Mouse (Mus musculus): Measurements from ENCODE around the gene Ptpro.

Gene Ptpro

DNA sequence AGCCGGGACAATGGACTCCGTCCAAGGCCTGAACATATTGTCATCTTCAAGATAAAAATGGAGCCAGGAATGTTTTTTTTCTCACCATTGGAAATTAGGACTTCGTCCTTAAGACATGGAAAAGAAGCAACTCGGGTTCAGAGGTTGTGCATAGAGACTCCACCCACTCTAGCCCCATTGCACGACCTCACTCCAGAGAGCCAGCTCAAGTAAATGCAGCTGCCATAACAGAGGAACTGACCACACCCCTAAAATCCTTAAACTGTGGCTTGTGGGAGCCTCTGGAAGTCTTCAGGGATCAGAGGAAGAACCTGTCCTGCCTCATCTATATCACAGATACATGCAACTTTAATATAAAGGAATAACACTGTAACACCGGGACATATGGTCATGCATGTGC lies 246.7 kb downstream of the Ptpro start:
- DNase-seq (ENCODE audit: low spot score in 2 of 2): no peak

DNA sequence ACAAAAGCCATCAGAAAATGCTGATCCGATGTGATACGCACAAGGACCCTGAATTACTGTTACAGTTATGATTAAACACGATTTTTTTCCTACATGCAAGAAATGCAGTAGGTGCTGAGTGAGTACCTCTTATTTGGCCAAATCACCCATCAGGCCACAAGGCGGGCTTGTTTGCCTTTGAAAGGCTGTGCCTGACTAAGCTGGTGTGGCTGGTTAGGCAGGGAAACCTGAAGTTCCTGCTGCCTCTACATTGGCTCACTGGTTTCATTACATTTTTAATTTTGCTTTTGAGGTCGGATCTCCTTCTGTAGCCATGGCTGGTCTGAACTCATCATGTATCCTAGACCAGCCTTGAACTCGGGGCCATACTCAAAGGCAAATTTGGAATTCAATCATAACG lies 250.9 kb downstream of the Ptpro start:
- peak; percentile 30 to 64 for DNase-seq (ENCODE audit: low spot score in 2 of 2)

DNA sequence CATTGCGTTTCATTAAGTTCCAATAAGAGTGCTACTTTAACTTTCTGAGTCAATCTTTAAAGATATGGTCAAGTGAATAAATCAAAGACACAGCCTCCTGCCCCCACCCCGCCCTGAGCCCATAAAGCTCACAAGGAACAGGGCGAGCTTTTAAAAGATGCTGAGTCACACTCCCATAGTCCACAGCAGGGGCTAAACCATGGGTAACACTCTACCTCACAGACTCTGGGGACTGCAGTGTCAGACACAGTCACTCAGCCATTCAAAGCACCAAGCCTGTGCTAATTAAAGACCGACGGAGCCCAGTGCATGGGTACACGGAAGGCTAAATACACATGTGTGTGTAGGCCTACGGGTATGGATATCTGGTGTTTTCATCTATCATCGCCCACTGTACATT lies 251.3 kb downstream of the Ptpro start:
- peak; percentile 14 to 36 for DNase-seq (ENCODE audit: low spot score in 2 of 2)

DNA sequence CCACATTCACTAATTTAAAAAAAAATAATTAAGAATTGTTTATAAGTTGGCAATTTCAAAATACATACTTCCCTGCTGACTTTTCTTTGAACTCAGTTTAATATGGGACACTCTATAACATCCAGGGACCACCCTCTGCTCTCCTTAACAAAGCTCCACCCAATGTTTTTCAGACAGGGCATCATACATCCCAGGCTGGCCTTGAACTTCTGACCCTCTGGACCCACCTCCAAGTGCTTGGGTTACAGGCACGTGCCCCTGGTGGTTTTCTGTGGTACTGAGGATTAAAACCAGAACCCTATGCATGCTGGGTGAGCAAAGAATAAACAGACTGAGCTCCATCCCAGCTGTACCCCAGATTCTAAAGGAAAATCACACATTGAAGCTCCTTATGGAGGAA lies 251.9 kb downstream of the Ptpro start:
- no peak for DNase-seq (ENCODE audit: low spot score in 2 of 2)

DNA sequence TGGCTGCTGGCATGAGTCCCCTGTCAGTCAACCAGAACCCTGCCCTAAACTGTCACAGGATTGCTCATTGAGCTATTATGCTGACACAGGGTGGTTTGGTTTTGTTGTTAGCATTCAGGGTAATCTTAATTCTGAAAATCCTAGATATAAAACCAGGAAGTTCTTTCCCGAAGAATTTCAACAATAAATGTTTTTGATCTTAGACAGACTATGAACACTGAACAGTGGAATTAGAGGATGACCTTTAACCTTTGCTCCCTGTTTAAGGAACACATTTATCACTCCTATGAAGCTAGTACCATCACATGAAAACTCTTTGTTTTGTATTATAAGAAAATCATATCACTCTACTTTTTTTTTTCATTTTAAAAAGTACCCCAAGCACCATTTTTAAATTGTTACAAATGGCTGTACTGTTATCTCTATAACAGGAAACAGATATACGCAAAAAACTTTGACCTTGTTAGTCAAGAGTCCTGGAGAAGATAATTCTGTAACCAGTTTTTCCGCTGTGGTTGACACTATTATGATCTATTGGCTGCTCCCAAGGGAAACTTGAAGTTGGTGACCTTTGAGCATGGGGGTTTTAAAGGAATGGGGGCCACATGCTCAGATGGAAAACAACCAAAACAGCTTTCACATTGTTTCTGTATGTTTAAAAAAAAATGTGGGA lies 253.6 kb downstream of the Ptpro start:
- DNase-seq (ENCODE audit: low spot score in 2 of 2): no peak

DNA sequence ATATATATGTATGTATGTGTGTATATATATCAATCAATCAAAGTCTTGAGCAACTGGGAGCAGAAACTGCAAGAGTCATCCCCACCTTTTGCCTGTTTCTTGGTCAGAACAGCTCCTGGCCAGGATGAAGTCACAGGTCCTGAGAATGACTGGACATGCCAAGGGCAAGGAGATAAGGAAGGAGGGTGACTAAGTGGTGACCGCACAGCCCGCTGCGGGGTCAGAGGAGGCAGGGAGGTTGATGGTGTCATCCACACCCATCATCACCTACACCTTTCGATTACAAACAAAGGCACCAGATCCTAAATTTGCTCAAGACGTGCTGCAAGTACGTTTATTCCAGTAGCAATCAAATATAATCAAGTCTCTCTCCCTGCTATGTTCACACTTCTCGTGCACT lies 254.4 kb downstream of the Ptpro start:
- DNase-seq (ENCODE audit: low spot score in 2 of 2): peak in 1 of 2 experiments; percentile 61

DNA sequence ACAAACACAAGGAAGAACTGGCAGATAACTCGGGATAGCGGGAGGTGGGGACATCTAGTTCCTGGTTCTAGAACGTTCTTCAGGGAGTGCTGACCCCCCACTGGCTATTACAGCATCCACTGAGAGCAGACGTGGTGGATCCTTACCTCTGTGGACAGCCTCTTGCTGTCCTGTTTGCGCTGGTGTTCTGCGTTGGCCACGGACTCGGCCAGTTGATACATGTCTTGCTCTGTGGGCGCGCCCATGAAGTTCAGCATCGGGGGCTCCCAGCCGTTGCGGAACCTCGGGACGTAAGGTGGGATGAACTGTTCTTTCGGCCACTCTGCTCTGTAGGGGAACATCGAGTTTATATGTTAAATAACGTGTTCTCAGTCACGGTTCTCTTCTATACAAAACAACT lies 256.8 kb downstream of the Ptpro start:
- no peak for DNase-seq (ENCODE audit: low spot score in 2 of 2)

DNA sequence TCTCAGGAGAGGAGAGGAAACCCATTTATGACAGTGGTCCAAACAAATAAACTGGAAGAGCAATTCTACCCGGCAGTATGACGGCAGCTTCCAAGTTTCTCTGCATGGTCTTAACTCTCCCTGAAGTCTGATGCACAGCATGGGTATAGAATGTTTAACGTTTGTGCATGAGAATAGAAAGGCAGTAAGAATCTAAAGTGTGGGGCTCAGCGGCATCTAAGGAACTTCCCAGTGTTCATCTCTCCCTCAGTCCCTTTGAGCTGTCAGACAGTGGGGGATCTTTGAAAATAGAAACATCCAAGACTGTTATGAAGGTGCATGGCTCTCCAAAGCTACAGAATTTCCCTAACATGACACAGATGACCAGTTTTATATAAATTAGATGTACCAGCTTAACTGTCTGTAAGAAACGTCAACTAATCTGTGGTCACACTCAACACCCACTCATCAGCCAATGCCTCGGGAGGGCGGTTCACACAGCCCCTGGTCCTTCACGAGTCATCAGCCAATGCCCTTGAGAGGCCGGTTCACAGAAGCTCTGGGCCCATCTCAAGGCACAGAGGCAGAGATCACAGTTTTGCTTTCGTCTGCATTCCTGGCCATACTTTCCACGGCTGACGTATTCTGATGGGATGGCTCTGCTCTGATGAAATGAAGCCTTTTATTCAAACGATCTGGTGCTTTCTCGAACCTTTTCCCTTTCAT lies 257.4 kb downstream of the Ptpro start:
- no peak for DNase-seq (ENCODE audit: low spot score in 2 of 2)

DNA sequence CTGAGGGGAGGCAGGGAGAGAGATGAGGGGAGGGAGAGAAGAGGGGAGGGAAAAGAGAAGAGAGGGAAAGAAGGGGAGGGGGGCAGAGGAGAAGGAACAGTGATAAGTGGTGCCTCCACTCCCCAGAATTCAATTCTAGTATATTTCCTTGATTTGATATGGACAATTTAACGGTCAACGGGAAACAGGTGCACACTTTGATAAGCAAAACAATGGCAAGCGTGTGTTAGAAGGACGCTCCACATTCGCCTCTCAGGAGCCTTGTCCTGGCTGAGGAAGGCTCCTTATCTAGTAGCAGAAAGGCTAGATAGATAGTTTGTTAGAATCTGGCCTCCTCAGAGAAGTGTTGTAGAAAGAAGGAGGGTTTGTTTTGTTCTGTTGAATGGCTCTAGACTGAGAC lies 260.6 kb downstream of the Ptpro start:
- no peak for DNase-seq (ENCODE audit: low spot score in 2 of 2)
